Mouse (Mus musculus) liver, embryonic 14.5 days (tissue): ENCODE results near the gene Otor. TPM values are rescaled to one million over a fixed set of nuclear protein-coding genes. Genes with fewer than 3 reads are reported as not detected.

Experiments
- ATAC-seq: fragments of 200-750 bp; cut with Nextera tagmentation; 2 replicates; pipeline ENCODE4 v1.8.0; 2017; ENCODE audit warnings: moderate number of reproducible peaks, mild to moderate bottlenecking, moderate library complexity; ENCODE audit not compliant: insufficient read depth
- DNase-seq, 3 experiments: peaks; one replicate each; pipeline ENCODE4 v3.0.0-alpha.2; 2012 to 2013; ENCODE audit warnings: low read depth in 3 of 3, low spot score in 3 of 3
- H3K27ac ChIP-seq: fragments of 300-500 bp; sonication (generic); 2 replicates; pipeline ENCODE4 v1.5.1; 2014; ENCODE audit warnings: moderate library complexity, mild to moderate bottlenecking, control low read depth, inconsistent platforms
- H3K27me3 ChIP-seq: fragments of 300-500 bp; sonication (generic); 2 replicates; pipeline ENCODE4 v1.6.1; 2014; ENCODE audit warnings: mild to moderate bottlenecking, low read length, moderate library complexity; ENCODE audit not compliant: control insufficient read depth, insufficient read depth
- H3K36me3 ChIP-seq: fragments of 300-500 bp; sonication (generic); replicated peaks from 2 replicates; pipeline ENCODE4 v1.6.1; 2014; ENCODE audit warnings: low read depth; ENCODE audit not compliant: control insufficient read depth, insufficient read depth
- H3K4me1 ChIP-seq, 2 experiments: fragments of 200-500 bp in 1 of 2; fragments of 300-500 bp in 1 of 2; sonication (generic) in 1 of 2; replicated peaks; 2 replicates each; pipeline ENCODE4 v1.6.1; 2012 to 2014; ENCODE audit warnings: antibody characterized with exemption in 1 of 2, inconsistent platforms in 1 of 2, low read length in 1 of 2; ENCODE audit not compliant: control insufficient read depth in 2 of 2, insufficient read depth in 2 of 2
- H3K4me2 ChIP-seq: fragments of 300-500 bp; sonication (generic); 2 replicates; pipeline ENCODE4 v1.6.1; 2014; ENCODE audit warnings: low read depth, mild to moderate bottlenecking, control low read depth, moderate library complexity
- H3K4me3 ChIP-seq, 2 experiments: fragments of 200-500 bp in 1 of 2; fragments of 300-500 bp in 1 of 2; sonication (generic) in 1 of 2; 2 replicates each; pipeline ENCODE4 v1.5.1; 2012 to 2014; ENCODE audit warnings: low read depth in 2 of 2, low read length in 2 of 2, mild to moderate bottlenecking in 2 of 2, control low read depth in 1 of 2, inconsistent platforms in 1 of 2, moderate library complexity in 1 of 2; ENCODE audit not compliant: insufficient read depth in 1 of 2
- H3K9ac ChIP-seq: fragments of 300-500 bp; sonication (generic); replicated peaks from 2 replicates; pipeline ENCODE4 v1.6.1; 2014; ENCODE audit warnings: mild to moderate bottlenecking, control low read depth, moderate library complexity
- H3K9me3 ChIP-seq: fragments of 300-500 bp; sonication (generic); 2 replicates; pipeline ENCODE4 v1.6.1; 2016; ENCODE audit warnings: low read length, mixed read lengths; ENCODE audit not compliant: control insufficient read depth
- CTCF ChIP-seq: IDR thresholded peaks from 2 replicates; pipeline ENCODE4 v1.5.1; 2016; ENCODE audit warnings: antibody characterized with exemption, low read depth, control low read depth
- EP300 ChIP-seq: IDR thresholded peaks from 2 replicates; pipeline ENCODE4 v1.6.1; 2016; ENCODE audit warnings: antibody characterized with exemption, low read depth
- WGBS: fragments of 180-500 bp; shearing (Covaris S2); extraction: QIAGEN DNeasy Blood & Tissue Kit; methylation state at CpG from one replicate; pipeline ENCODE4 v1.1.7; 2014; ENCODE audit not compliant: insufficient replicate concordance; 5-methylcytosine and 5-hydroxymethylcytosine counted together
- polyA plus RNA-seq, 2 experiments: library from polyadenylated mRNA; depleted of rRNA in 1 of 2; stranded (reverse) in 1 of 2; unstranded in 1 of 2; fragments of >200 nt; fragmentation: Nextera tagmentation in 1 of 2; extraction: Ambion mirVana in 1 of 2; gene quantifications; 2 replicates each; pipeline versions ENCODE4 v1.2.1 to v1.2.3; 2012 to 2014

Otor gene
- polyA plus RNA-seq, 2 experiments: 0.14 TPM; not detected in 1

GRCm38 (mm10) chr2:143035086-143035593, 43.1 kb upstream of the Otor start:
- ATAC-seq: no peak
- 63% methylated on average over 10 of the region's 10 CpGs for WGBS
- no peak for DNase-seq
- Histone ChIP-seq H3K9ac (no peak overlapping the region), H3K36me3 (no peaks in the 10 kb centered on the region), H3K9me3 (no peaks in the 10 kb centered on the region), H3K4me1 (no peaks in the 10 kb centered on the region), H3K27ac (no peak overlapping the region), H3K4me2 (no peak overlapping the region), H3K27me3 (no peaks in the 10 kb centered on the region), H3K4me3 (no peak overlapping the region)
- TF ChIP-seq EP300 (no peak), CTCF (no peak)

GRCm38 (mm10) chr2:143041596-143041995, 36.7 kb upstream of the Otor start:
- no peak for TF ChIP-seq CTCF
- no peak for TF ChIP-seq EP300
- Histone ChIP-seq H3K4me1 (no peaks in the 10 kb centered on the region), H3K4me2 (no peak overlapping the region), H3K4me3 (no peak overlapping the region), H3K9me3 (no peaks in the 10 kb centered on the region), H3K27me3 (no peaks in the 10 kb centered on the region), H3K27ac (no peak overlapping the region), H3K36me3 (no peaks in the 10 kb centered on the region), H3K9ac (no peak overlapping the region)
- WGBS: 68% methylated on average over 1 of the region's 1 CpGs
- ATAC-seq (no peak), DNase-seq (no peak)

- Histone ChIP-seq H3K9me3 (no peaks in the 10 kb centered on the region), H3K4me1 (no peaks in the 10 kb centered on the region), H3K9ac (no peak overlapping the region), H3K27ac (no peak overlapping the region), H3K36me3 (no peaks in the 10 kb centered on the region), H3K4me2 (no peak overlapping the region), H3K27me3 (no peaks in the 10 kb centered on the region), H3K4me3 (no peak overlapping the region)
- TF ChIP-seq CTCF: no peak
- no peak for TF ChIP-seq EP300
- DNase-seq (no peak), ATAC-seq (no peak)
Observed at GRCm38 (mm10) chr2:143055251-143055650, 23.0 kb upstream of the Otor start.

- no peaks in the 10 kb centered on the region for H3K4me1 ChIP-seq
- WGBS: 52% methylated on average over 5 of the region's 5 CpGs
Observed at GRCm38 (mm10) chr2:143056736-143057135, 21.5 kb upstream of the Otor start.

GRCm38 (mm10) chr2:143062432-143062811, 15.9 kb upstream of the Otor start:
- Histone ChIP-seq H3K9me3 (no peaks in the 10 kb centered on the region), H3K27ac (no peak overlapping the region), H3K4me3 (peak overlapping the region; percentile 73 to 84), H3K9ac (peak overlapping the region; percentile 88), H3K4me1 (peaks cover 3 to 6% of the 10 kb centered on the region in 2 experiments), H3K36me3 (peaks cover 7% of the 10 kb centered on the region), H3K27me3 (no peaks in the 10 kb centered on the region), H3K4me2 (peak overlapping the region; percentile 75)
- peak; percentile 14; the same call in 1 of the 2 replicates for ATAC-seq
- 41% methylated on average over 6 of the region's 6 CpGs for WGBS
- no peak for DNase-seq
- TF ChIP-seq EP300 (no peak), CTCF (no peak)

More at GRCm38 (mm10) chr2:143056736-143057135, 21.5 kb upstream of the Otor start:
- H3K9me3 ChIP-seq: no peaks in the 10 kb centered on the region
- no peaks in the 10 kb centered on the region for H3K27me3 ChIP-seq
- no peak overlapping the region for H3K4me2 ChIP-seq
- no peak overlapping the region for H3K4me3 ChIP-seq
- H3K27ac ChIP-seq: no peak overlapping the region
- DNase-seq (no peak), ATAC-seq (no peak)
- TF ChIP-seq EP300 (no peak), CTCF (no peak)
- no peak overlapping the region for H3K9ac ChIP-seq
- H3K36me3 ChIP-seq: no peaks in the 10 kb centered on the region
